Mouse (Mus musculus) embryonic facial prominence, embryonic 12.5 days (tissue): ENCODE results near the gene Lbh. TPM values are rescaled to one million over a fixed set of nuclear protein-coding genes. Genes with fewer than 3 reads are reported as not detected.

Experiments used
- ATAC-seq: fragments of 200-750 bp; cut with Nextera tagmentation; 2 replicates; pipeline ENCODE4 v1.8.0; 2017; ENCODE audit not compliant: insufficient number of reproducible peaks, insufficient read depth, low FRiP score, low TSS enrichment
- H3K27ac ChIP-seq: fragments of 300-500 bp; sonication (generic); 2 replicates; pipeline ENCODE4 v1.5.1; 2016; ENCODE audit warnings: mild to moderate bottlenecking
- H3K27me3 ChIP-seq: fragments of 300-500 bp; sonication (generic); 2 replicates; pipeline ENCODE4 v1.6.1; 2016; ENCODE audit warnings: mild to moderate bottlenecking, moderate library complexity
- H3K36me3 ChIP-seq: fragments of 300-500 bp; sonication (generic); 2 replicates; pipeline ENCODE4 v1.6.1; 2016; ENCODE audit warnings: mild to moderate bottlenecking
- H3K4me1 ChIP-seq: fragments of 300-500 bp; sonication (generic); 2 replicates; pipeline ENCODE4 v1.6.1; 2016
- H3K4me2 ChIP-seq: fragments of 300-500 bp; sonication (generic); replicated peaks from 2 replicates; pipeline ENCODE4 v1.6.1; 2016; ENCODE audit warnings: mild to moderate bottlenecking, moderate library complexity
- H3K4me3 ChIP-seq: fragments of 300-500 bp; sonication (generic); 2 replicates; pipeline ENCODE4 v1.5.1; 2016; ENCODE audit warnings: mild to moderate bottlenecking
- H3K9ac ChIP-seq: fragments of 300-500 bp; sonication (generic); 2 replicates; pipeline ENCODE4 v1.6.1; 2016; ENCODE audit warnings: mild to moderate bottlenecking, moderate library complexity
- H3K9me3 ChIP-seq: fragments of 300-500 bp; sonication (generic); 2 replicates; pipeline ENCODE4 v1.6.1; 2016; ENCODE audit warnings: mild to moderate bottlenecking, moderate library complexity
- WGBS: fragments of 180-500 bp; shearing (Covaris S2); methylation state at CpG from one replicate; pipeline ENCODE4 v1.1.7; 2016; 5-methylcytosine and 5-hydroxymethylcytosine counted together
- polyA plus RNA-seq: library from polyadenylated mRNA; unstranded; fragments of >200 nt; fragmentation: Nextera tagmentation; extraction: Ambion mirVana; gene quantifications from 2 replicates; pipeline ENCODE4 v1.2.1, GENCODE M21; 2016

Lbh gene
- polyA plus RNA-seq, 1 experiment from 2014 or later, result 2.1 TPM

DNA sequence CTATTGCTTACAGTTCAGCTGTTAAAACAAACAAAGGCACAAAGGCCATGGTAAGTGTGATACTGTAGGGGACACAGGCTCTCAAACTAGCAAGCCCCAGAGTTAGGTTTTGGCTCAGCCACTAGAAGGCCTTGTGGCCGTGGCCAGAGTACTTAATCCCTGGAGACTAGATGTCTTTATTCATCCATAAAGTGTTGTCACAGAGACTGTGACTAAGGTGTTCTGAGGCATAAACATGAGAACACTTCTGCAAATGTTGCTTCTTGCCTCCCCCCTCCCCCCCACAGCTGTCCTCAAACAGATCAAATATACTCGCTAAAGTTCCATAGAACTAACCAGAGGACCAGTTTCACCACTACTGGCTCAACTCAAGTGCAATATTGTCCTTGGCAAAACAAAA lies 4.0 kb upstream of the Lbh start:
- Histone ChIP-seq H3K4me2 (no peak overlapping the region), H3K9ac (no peak overlapping the region), H3K27me3 (no peaks in the 10 kb centered on the region; the same call in 1 of the 2 replicates), H3K4me3 (no peak overlapping the region), H3K4me1 (no peaks in the 10 kb centered on the region), H3K27ac (no peak overlapping the region), H3K36me3 (no peaks in the 10 kb centered on the region), H3K9me3 (no peaks in the 10 kb centered on the region)
- no peak for ATAC-seq
- WGBS, result 73% methylated on average over 2 of the region's 2 CpGs

DNA sequence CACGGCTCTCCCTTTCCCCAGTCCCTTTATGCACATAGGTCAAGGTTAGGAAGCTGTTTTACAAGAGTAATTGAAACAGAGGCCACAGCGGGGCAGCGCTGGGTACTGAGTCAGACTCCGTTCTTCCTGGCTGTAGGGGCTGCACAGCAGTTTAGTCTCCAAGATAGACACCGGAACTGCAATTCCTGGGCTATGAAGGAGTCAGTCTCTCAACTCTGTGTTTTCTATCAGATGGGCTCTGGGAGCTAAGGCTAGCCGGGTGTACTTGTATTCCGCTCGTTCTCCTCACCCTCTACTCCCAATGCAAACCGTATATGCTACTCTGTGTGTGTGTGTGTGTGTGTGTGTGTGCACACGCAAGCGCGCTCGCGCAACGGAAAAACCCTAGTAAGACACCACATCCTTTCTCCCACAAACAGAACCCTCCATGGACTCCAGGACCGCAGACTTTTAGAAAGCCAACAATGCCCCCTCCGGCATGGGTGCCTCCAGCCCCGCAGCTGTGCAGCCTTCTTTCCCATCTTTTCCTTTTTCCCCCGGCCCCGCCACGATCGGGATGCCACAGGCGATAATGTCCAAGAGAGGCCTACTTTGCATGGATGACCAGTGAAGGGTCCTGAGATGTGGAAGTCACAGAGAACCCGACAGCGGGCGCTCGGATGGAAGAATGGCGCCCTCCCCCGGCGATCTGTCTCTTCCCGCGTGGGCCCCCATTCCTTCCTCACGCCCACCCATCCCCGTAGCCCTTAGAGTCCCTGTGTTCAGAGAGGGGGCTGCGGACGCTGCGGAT lies 669 bp upstream of the Lbh start:
- Histone ChIP-seq H3K9me3 (no peaks in the 10 kb centered on the region), H3K4me3 (peak overlapping the region; percentile 70), H3K27ac (peak overlapping the region; percentile 83), H3K36me3 (peaks cover 8% of the 10 kb centered on the region), H3K27me3 (no peaks in the 10 kb centered on the region), H3K4me1 (peaks cover 16% of the 10 kb centered on the region), H3K9ac (peak overlapping the region; percentile 88), H3K4me2 (peak overlapping the region; percentile 88)
- 1% methylated on average over 37 of the region's 37 CpGs for WGBS
- no peak; the same call in 1 of the 2 replicates for ATAC-seq

DNA sequence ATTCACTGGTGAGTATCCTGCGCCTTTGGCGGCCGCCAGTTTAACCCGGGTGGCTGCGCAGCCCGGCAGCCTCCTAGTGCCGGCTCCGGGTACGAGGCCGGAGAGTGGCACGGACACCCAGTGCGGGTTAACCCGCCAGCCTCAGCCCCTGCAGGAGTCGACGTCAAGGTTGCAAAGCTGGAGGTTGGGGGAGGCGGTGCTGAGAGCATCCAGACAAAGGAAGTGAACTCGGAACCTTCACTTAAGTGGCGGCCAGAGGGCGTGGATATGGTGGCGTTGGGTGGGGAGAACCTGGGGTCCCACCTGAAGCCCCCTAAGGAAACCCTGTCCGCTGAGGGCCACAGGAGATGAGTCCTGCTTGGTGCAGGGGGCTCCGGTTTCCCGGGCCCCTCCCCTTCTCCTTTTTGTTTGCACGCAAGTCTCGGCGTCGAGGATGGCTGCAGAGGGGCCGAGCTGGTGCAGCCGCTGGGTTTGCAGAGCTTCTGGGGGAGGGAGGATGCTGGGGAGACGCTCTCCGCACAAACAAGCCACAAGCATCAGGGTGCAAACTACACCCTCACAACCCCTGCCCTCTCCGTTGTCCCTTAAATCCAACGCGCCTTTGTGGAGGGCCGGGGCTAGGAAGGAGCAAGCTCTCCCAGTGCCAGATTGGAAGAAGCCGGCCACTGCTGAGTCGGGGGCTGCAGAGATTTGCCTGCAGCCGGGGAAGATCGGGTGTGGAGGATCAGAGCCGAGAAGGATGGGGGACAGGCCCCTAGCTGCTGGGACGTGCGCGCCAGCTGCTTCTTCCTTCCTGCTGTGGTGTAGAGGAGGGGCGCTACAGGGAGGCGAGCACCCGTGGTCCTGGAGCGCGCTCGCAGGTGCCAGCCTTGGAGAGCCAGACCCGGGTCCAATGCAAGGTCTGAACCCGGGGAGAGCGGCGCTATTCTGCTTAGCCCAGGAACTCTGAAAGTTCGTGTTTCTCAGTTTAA lies 751 bp downstream of the Lbh start:
- Histone ChIP-seq H3K27me3 (no peaks in the 10 kb centered on the region), H3K9ac (peak overlapping the region; percentile 88), H3K27ac (peak overlapping the region; percentile 83), H3K4me2 (peak overlapping the region; percentile 88), H3K4me3 (peak overlapping the region; percentile 70), H3K36me3 (peaks cover 12% of the 10 kb centered on the region), H3K9me3 (no peaks in the 10 kb centered on the region), H3K4me1 (peaks cover 23% of the 10 kb centered on the region)
- under 1% methylated on average over 49 of the region's 54 CpGs for WGBS
- peak; percentile 32 for ATAC-seq

DNA sequence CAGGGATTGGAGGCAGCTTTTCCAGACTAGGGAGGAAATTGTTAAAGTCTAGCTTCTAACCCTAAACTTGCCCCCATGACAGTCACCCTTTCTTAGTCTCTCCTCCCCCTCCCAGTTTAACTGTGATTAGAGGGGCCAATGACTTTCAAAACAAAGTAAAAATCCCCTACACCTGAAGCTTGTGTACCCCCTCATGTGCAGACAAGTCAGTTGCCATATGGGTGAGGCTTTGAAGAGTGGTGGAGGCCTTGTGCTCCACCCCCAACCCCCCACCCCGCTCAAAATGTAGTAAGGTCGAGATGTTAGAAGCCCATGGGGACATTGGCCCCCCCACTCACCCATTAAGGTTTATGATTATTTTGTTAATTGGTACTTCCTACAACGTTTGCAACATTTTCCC lies 1.5 kb downstream of the Lbh start:
- H3K4me2 ChIP-seq, result peak overlapping the region; percentile 88
- peaks cover 12% of the 10 kb centered on the region for H3K36me3 ChIP-seq
- peaks cover 23% of the 10 kb centered on the region for H3K4me1 ChIP-seq
- no peaks in the 10 kb centered on the region for H3K9me3 ChIP-seq
- no peaks in the 10 kb centered on the region for H3K27me3 ChIP-seq
- no peak for ATAC-seq
- peak overlapping the region; percentile 83 for H3K27ac ChIP-seq
- 10% methylated on average over 3 of the region's 3 CpGs for WGBS
- peak overlapping the region; percentile 70 for H3K4me3 ChIP-seq
- peak overlapping the region; percentile 88 for H3K9ac ChIP-seq

DNA sequence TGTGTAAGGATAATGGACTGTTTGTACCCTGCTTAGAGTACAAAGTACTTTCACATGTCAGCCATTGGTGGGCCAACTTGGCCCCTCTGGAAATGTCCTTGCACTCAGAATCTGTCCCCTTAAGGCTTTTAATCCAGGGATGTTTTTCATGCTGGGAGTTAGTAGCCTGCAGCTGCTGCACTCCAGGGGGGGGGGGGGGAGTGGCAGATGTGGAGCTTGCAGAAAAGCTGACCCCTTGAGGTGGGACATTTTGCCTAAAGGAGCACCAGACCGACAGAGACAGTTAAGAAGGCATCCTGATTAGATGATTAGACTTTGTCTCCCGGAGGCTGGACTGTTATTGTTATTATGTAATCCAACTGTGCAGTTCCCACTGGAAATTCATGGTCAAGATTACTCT lies 2.3 kb downstream of the Lbh start:
- 4% methylated on average over 2 of the region's 2 CpGs for WGBS
- Histone ChIP-seq H3K36me3 (peaks cover 12% of the 10 kb centered on the region), H3K9ac (no peak overlapping the region), H3K4me2 (peak overlapping the region; percentile 31), H3K27me3 (no peaks in the 10 kb centered on the region), H3K9me3 (no peaks in the 10 kb centered on the region), H3K27ac (no peak overlapping the region), H3K4me3 (peak overlapping the region; percentile 12; the same call in 1 of the 2 replicates), H3K4me1 (peaks cover 28% of the 10 kb centered on the region)
- no peak for ATAC-seq

DNA sequence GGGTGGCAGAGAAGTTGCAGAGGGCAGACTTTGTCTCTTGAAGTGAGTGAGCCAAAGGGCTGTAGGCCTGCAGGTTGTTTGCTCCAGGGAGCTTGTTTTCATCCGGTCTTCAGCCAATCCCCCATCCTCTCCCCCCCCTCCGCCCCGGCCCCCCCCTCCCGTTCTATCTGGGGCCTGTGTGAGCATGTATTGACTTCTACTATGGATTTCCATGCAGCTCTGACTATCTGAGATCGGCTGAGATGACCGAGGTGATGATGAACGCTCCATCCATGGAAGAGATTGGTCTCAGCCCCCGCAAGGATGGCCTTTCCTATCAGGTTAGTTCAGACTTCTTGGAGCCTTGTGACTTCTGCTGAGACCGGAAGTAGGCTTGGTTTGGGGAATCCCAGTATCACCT lies 2.9 kb downstream of the Lbh start:
- Histone ChIP-seq H3K27me3 (no peaks in the 10 kb centered on the region), H3K4me1 (peaks cover 34% of the 10 kb centered on the region), H3K27ac (no peak overlapping the region), H3K36me3 (peaks cover 12% of the 10 kb centered on the region), H3K9ac (no peak overlapping the region), H3K4me2 (peak overlapping the region; percentile 31), H3K9me3 (no peaks in the 10 kb centered on the region), H3K4me3 (no peak overlapping the region)
- 56% methylated on average over 8 of the region's 9 CpGs for WGBS
- no peak for ATAC-seq

DNA sequence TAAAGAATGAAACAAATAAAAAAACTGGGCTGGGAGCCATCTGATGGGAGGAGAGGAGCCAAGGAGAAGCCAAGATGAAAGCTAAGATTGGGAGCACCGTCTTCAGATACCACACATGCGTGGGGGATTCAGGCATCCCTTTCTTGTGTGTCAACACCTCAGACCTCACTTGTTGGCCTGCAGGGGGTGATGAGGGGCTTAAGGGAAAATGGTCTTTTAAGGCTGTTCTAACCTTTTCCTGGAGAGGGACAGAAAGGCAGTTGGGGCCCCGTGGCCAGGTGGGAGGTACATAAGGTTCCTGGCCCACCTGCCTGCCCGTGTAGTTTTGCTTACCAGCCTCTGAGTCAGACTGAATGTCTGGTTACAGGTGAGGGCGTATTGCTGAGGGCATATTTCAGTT lies 4.1 kb downstream of the Lbh start:
- Histone ChIP-seq H3K36me3 (peaks cover 12% of the 10 kb centered on the region), H3K9me3 (no peaks in the 10 kb centered on the region), H3K4me3 (no peak overlapping the region), H3K4me2 (no peak overlapping the region), H3K27ac (no peak overlapping the region), H3K4me1 (peaks cover 35% of the 10 kb centered on the region), H3K27me3 (no peaks in the 10 kb centered on the region), H3K9ac (no peak overlapping the region)
- no peak for ATAC-seq
- 75% methylated on average over 5 of the region's 5 CpGs for WGBS

DNA sequence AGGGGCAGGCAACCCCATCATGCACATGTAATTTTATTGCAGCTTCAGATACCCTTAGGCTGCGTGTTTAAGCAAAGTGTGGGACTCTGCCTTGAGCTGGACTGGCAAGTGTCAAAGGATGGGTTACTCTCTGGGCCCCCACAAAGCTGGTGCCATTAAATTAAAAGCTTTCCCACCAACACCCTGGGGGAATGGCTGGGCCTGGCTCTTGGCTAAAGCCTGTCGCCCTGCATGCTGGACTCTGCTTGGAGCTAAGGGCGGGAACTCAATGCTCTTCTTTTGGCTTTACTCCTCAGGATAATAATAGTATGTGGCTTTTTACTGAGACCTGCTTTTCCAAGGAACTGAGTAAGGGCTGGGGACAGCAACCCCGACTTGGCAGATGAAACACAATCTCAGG lies 5.2 kb downstream of the Lbh start:
- Histone ChIP-seq H3K9ac (no peak overlapping the region), H3K27ac (no peak overlapping the region), H3K27me3 (no peaks in the 10 kb centered on the region), H3K9me3 (no peaks in the 10 kb centered on the region), H3K36me3 (peaks cover 12% of the 10 kb centered on the region), H3K4me2 (no peak overlapping the region), H3K4me1 (peaks cover 35% of the 10 kb centered on the region), H3K4me3 (no peak overlapping the region)
- WGBS, result 84% methylated on average over 4 of the region's 4 CpGs
- ATAC-seq, result no peak

DNA sequence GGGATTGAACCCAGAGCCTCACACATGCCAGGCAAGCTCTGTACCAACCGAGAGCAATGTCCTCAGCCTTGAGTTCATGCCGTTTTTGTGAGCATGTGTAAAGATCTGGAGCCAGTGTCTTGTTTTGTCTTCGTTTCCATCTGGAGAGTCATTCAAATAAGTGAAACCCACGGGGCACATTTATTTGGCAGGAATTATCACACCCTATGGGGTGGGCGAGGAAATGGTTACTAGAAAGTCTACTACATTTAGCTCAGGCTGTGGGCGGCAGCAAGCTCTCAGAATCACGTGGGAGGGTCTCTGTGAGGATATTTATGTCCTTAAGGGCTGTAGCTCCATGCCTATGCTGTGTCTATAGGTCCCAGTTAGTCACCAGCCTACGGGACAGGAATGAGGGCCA lies 6.2 kb downstream of the Lbh start:
- no peak for ATAC-seq
- no peak overlapping the region for H3K27ac ChIP-seq
- H3K27me3 ChIP-seq, result no peaks in the 10 kb centered on the region
- H3K36me3 ChIP-seq, result peaks cover 12% of the 10 kb centered on the region
- H3K9ac ChIP-seq, result no peak overlapping the region
- H3K9me3 ChIP-seq, result no peaks in the 10 kb centered on the region
- H3K4me2 ChIP-seq, result no peak overlapping the region
- peaks cover 35% of the 10 kb centered on the region for H3K4me1 ChIP-seq
- WGBS, result 80% methylated on average over 8 of the region's 8 CpGs
- H3K4me3 ChIP-seq, result no peak overlapping the region

DNA sequence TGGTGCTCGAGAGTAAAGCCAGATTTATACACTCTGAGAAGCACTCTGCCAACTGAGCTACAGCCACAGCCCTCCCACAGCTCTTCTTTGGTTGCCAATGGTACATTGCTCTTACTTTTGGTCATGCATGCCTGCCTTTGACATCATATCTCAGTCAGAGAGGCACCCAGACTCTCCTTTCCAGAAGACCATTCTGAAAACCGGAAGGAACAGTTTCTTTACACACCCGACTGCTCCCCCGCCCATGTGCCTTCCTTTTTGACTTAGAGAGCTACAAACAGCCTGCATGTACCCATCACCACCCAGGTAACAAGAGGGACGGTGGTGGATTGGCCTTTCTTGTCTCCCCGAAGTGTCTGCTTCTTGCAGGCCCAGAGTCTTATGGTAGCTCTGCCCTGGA lies 7.0 kb downstream of the Lbh start:
- Histone ChIP-seq H3K4me1 (peaks cover 31% of the 10 kb centered on the region), H3K9me3 (no peaks in the 10 kb centered on the region), H3K27me3 (no peaks in the 10 kb centered on the region), H3K36me3 (peaks cover 12% of the 10 kb centered on the region), H3K27ac (peak overlapping the region; percentile 72; the same call in 1 of the 2 replicates), H3K4me3 (no peak overlapping the region), H3K9ac (no peak overlapping the region), H3K4me2 (no peak overlapping the region)
- no peak for ATAC-seq
- WGBS, result 87% methylated on average over 6 of the region's 6 CpGs

DNA sequence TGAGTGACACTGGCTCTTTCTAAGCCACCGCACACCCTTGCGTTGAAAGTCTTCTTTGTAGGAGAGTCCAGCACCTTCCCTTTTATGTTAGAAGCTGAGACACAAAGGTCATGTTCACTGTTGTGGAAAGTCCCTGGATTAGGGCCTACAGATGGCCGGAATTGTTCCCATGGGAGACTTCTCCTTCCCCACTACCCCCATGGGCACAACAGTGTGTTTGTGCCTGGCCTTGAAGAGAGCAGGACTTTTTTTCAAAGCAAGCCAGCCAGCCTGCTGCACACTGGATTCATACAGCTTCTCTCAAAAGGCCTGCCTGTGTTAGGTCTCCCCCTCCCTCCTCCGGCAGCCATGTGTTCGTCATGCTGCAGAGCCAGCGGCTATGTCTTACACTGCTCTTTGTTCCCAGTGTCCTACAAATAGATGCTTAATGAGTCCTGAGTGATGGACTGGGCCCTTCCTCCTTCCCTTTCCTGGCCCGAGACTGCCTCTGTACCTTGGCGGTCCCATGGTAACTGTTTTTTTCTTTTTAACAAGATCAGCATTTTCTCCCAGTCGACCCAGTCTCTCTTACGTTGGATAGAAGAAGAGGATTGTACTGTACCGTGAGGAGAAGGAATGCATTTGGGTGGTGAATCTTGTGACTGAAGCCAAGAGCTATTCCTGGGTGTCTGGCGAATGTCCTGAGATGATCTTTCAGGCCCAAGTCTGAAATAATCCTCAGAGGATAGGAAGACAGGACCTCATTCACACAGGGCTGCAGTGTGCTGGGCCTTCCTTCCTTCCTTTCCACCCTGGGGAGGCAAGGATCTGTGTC lies 7.9 kb downstream of the Lbh start:
- WGBS, result 42% methylated on average over 12 of the region's 12 CpGs
- peaks cover 22% of the 10 kb centered on the region; the same call in 1 of the 2 replicates for H3K4me1 ChIP-seq
- H3K9me3 ChIP-seq, result no peaks in the 10 kb centered on the region
- H3K27ac ChIP-seq, result peak overlapping the region; percentile 72
- no peaks in the 10 kb centered on the region for H3K27me3 ChIP-seq
- peaks cover 15% of the 10 kb centered on the region for H3K36me3 ChIP-seq
- no peak overlapping the region for H3K9ac ChIP-seq
- no peak overlapping the region for H3K4me2 ChIP-seq
- H3K4me3 ChIP-seq, result no peak overlapping the region
- peak; percentile 49 for ATAC-seq
